Mouse (Mus musculus) ES-Bruce4 (cell line): ENCODE results near the gene Rd3.

Experiments used
- CTCF ChIP-seq: IDR thresholded peaks from one replicate; pipeline ENCODE4 v1.8.1; 2011; ENCODE audit warnings: low read depth, low read length
- EP300 ChIP-seq: IDR thresholded peaks from 2 replicates; pipeline ENCODE4 v1.6.1; 2011; ENCODE audit warnings: low read depth, low read length; ENCODE audit not compliant: insufficient read depth

DNA sequence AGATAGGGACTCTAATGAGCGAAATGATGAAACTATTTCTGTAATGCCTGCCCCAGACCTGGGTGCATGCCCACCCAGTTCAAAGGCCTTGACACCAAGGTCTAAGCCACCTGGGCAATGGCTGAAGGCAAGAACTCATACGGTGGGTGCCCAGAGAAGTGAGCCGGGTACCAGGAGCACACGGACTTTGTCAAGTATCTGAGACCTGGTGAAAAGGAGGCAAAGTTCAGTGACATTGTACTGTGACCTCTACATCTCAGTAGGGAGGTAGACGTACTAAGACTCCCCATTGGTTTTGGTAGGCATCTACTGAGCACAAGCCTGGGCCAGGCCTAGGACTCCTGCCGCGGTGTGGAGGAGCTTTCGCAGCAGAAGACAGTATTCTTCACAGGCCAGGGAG, 31.8 kb upstream of the Rd3 start:
- TF ChIP-seq CTCF (no peak), EP300 (no peak)
